Mouse (Mus musculus): Measurements from ENCODE around the gene Rere.
"Not testable (repeated sequence)": the region's sequence is repeated elsewhere in the genome, so short reads cannot be mapped to it uniquely, and the experiment has no call there.

Rere gene

DNA sequence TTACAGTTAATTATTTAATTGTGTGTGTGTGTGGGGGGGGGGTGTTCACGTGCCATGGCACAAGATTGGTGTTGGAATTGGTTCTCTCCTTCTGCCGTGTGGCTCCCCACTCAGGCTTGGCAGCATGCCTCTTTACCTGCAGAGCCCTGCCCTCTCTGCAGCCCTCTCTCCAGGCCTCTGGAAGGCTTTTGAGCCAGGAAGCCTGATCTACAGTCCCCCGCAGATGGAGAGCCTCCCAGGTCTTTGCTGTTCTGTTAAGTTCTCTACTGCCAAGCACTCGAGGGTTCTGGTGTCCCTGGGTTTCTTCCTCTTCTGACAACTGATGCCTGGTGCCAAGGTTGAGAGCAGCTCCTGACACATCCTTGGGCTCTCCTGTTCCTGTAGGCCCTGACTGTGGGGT, 27.0 kb upstream of the Rere start:
- DNase-seq (ENCODE audit: extremely low read depth, low read depth): no peak

- DNase-seq (ENCODE audit: extremely low read depth, low read depth): no peak
Observed at GRCm38 (mm10) chr4:150255181-150255580, 26.3 kb upstream of the Rere start.

DNA sequence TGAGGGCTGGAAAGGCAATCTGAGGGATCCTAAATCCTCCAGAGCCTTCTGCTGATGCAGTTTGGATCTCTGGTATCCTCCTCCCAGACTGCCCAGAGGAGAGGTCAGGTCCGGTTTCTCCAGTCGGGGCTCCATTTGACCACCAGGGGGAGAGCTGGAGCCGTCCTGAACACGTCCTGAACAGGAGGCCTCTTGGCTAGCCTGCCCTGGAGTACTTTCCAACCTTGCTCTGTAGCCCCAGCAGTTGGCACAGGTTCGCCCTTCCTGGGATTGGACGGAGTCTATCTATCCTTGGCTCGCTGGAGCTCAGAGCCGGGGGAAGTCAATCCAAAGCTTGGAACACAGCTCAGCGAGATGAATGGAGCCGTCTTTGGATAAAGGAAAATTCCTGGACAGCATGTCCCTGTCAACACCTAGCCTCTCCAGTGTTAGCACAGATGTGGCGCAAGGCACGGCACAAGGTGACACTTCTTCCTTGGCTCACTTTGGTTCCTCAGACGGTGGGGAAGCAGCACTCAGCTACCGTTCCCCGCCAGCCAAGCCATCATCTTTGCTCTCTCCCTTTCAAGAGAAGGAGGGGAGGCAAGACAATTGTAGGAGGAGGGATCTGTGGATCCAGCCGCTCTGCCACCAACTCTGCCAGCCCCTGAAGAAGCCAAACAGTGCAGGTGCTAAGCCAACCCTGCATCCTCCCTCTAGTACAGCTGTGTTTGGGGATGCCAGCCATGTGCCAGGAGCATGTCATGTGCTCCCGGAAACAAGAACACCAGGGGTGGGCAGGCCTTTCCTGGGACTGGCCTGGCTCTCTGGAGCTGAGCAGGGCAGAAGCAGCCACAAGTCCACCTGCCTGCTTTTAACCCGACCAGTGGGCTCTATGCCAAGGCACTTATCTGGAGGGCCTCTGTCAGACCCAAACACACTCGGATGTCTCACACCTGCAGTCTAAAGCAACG, 23.9 kb upstream of the Rere start:
- no peak for DNase-seq (ENCODE audit: extremely low read depth, low read depth)

GRCm38 (mm10) chr4:150258388-150258787, 23.1 kb upstream of the Rere start:
- no peak for DNase-seq (ENCODE audit: extremely low read depth, low read depth)

- no peak for DNase-seq (ENCODE audit: extremely low read depth, low read depth)
Observed at GRCm38 (mm10) chr4:150259577-150259976, 21.9 kb upstream of the Rere start.

GRCm38 (mm10) chr4:150260111-150260510, 21.3 kb upstream of the Rere start:
- no peak for DNase-seq (ENCODE audit: extremely low read depth, low read depth)

DNA sequence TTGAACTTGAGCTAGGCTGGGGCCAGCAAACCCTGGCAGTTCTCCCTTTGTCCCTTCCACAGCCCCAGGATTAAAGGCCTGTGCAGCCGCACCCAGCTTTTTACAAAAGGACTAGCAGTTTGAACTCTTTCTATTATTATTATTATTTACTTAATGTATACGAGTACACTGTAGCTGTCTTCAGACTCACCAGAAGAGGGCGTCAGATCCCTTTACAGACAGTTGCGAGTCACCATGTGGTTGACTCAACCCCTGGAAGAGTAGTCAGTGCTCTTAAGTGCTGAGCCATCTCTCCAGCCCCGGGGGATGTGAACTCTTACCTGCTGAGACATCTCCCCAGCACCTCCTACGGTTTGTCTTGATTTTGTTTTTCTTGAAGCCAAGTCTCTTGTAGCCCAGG, 20.7 kb upstream of the Rere start:
- no peak for DNase-seq (ENCODE audit: extremely low read depth, low read depth)

- DNase-seq (ENCODE audit: extremely low read depth, low read depth): no peak
Observed at GRCm38 (mm10) chr4:150262301-150262700, 19.1 kb upstream of the Rere start.

DNA sequence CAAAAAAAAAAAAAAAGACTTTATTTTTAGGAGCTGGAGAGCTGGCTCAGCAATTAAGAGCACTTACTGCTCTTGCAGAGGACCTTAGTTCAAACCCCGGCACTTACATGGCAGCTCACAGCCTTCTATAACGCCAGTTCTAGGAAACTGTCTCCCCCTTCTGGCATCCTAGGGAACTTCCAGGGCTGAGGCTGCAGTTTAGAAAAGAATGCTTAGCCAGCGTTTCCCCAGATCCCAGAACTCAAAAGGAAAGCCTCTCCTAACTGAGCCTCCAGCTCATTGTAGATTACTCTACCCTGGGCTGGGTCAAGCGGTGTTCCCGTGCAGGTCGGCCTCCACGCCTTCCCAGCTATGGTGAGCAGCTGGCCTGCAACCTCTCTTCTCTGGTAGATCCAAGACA, 16.5 kb upstream of the Rere start:
- DNase-seq (ENCODE audit: extremely low read depth, low read depth): no peak

GRCm38 (mm10) chr4:150265471-150265870, 16.0 kb upstream of the Rere start:
- DNase-seq (ENCODE audit: extremely low read depth, low read depth): no peak

DNA sequence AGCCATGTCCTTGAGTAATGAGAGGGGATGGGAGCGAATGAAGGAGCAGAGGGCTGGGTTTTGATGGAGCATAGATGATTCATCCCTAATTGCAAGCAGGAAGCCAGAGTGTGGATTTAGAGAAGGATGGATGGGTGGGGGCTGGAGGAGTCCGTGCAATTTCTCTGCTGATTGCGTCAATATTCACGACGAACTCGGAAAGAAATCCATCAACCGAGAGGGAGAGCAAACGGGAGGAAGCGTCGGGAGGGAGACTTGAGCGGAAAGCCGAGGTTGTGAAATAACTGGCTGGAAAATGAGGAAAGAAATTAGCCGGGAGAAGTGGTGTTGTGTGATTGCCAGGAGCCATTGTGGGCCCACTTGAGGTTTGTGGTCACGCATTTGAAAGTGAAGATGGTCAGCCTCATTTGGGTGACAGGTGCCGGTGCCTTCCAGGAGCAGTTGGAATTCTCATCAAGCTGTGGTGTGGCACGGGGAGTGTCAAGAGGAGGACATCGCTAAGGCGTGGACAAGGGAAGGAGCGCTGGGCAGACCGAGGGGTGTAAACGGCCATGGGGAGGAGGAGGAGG, 14.7 kb upstream of the Rere start:
- DNase-seq (ENCODE audit: extremely low read depth, low read depth): no peak

- peak; percentile 63 for DNase-seq (ENCODE audit: extremely low read depth, low read depth)
Observed at GRCm38 (mm10) chr4:150268674-150269653, 12.5 kb upstream of the Rere start.

DNA sequence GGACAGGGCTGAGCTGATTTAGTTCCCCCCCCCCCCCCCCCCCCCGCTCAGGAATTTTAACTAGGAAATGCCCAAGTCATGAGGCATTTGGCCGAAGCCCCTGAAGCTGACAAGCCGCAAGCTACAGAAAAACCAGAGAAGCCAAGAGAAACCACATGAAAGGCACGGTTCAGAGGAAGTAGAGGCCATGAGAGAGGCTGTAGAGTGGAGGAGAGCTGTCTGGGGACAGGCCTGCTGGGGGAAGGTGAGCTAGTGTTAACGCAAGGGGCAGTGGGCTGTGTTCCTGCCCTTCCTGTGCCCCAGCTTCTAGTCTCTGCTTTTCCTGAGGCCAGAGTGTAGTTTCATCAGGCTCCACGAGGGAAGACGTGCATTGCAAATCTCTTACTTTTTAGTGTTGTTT, 11.8 kb upstream of the Rere start:
- DNase-seq (ENCODE audit: extremely low read depth, low read depth): no peak

DNA sequence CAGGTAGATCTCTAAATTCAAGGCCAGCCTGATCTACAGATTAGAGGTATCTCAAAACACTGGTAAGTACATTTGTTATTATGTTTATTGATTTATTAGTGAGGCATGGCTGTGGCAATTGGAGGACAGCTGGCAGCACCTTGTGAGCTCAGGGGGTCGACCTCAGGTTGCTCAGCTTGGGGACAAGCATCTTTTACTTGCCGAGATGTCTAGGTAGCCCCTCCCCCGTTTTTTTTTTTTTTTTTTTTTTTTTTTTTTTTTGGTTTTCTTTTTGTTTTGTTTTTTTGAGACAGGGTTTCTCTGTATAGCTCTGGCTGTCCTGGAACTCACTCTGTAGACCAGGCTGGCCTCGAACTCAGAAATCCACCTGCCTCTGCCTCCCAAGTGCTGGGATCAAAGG, 10.7 kb upstream of the Rere start:
- not testable (repeated sequence) for DNase-seq (ENCODE audit: extremely low read depth, low read depth)

- peak; percentile 59 for DNase-seq (ENCODE audit: extremely low read depth, low read depth)
Observed at GRCm38 (mm10) chr4:150272725-150273124, 8.7 kb upstream of the Rere start.

DNA sequence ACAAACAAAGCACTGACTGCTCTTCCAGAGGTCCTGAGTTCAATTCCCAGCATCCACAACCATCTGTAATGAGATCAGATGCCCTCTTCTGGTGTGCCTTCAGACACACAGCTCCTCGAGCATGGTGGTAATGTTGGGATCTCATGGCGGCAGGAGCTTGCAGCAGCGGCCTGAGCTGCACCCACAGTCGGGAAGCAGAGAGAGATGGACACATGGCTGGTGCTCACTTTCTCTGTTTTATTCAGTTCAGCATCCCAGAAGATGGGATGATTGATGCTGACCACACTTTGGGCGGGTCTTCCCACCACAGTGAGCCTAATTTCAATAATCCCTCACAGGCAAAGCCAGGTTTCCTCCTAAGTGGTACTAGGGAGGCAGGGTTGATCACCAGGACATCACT, 5.9 kb upstream of the Rere start:
- DNase-seq (ENCODE audit: extremely low read depth, low read depth): no peak

DNA sequence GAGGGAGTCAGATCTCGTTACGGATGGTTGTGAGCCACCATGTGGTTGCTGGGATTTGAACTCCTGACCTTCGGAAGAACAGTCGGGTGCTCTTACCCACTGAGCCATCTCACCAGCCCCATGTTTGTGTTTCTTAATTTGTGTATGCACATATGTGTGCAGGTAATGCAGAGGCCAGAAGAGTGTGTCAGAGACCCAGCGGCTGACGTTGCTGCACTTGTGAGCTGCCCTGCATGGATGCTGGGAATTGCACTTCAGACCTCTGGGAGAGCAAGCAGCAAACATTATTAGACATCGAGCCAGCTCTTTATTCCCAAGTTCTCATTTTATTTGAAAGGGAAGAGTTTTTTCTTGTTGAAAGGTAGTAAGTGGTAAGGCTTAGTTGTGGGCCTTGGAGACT, 2.1 kb upstream of the Rere start:
- not testable (repeated sequence) for DNase-seq (ENCODE audit: extremely low read depth, low read depth)

DNA sequence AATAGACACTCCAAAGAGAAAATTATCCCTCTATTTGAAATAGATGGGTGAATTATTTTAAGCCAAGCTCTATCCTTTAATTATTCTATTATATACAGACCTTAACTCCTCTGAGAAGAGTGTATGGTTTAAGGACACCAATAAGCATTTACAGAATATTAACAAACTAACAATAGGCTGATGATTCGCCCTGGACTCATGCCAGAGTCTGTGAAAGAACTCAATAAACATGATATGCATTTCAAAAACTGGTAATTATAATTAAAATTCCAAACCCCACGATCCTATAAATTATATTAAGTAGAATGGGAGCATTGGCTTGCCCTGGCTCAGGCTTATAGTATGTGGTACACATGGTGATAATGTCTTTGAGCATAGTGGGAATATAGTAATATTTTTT, 1.4 kb upstream of the Rere start:
- DNase-seq (ENCODE audit: extremely low read depth, low read depth): no peak

- DNase-seq (ENCODE audit: extremely low read depth, low read depth): no peak
Observed at GRCm38 (mm10) chr4:150280459-150280858, 987 bp upstream of the Rere start.

DNA sequence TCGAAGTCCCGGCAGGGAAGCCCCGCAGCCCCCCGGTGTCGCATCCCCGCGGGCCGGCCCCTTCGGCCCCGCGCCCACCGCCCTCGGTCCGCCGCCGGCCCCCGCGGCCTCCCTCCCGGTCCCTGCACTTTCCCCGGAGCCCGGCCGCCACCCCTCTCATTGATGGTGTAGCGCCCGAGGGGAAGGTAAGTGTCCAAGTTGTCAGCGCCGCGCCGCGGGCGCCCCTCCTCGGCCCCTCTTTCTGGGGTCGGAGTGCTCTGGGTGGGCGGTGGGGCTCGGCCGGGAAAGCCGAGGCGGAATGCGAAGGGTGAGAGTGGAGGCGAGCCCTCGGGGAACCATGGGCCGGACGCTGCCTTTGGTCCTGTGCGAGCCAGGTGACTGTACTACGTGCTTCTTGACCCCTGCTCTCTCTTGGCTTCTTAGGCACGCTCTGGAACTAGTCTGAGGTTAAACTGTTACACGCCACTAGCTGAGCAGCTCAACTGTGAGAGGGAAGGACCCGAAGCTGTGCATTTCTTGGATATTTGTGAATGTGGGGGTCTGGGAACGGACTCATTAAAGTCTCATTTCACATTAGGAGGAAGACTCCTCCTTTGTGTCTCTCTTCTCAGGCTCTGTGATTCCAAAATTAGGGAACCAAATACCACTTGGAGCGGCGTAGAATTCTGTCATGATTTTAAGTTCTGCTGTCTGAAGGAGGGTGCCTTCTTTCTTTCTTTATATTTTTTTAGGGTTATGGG, 615 bp downstream of the Rere start:
- DNase-seq (ENCODE audit: extremely low read depth, low read depth): no peak
